Mouse (Mus musculus): ENCODE data around the gene Nos3.

GRCm38 (mm10) chr5:24353327-24353726 lies 11.3 kb upstream of the Nos3 start:
- no peak for TF ChIP-seq CTCF (conservative IDR thresholded peaks at IDR 0.05 in 1 of 2, IDR thresholded peaks at IDR 0.05 in 1 of 2; ENCODE audit: low read depth in 2 of 2, low read length in 2 of 2)
- TF ChIP-seq USF1 (IDR thresholded peaks at IDR 0.05; ENCODE audit: low read depth, low read length) = no peak
- no peak for TF ChIP-seq MAZ (IDR thresholded peaks at IDR 0.05; ENCODE audit: low read depth, low read length)

Measured in CH12.LX (cell line).